Mouse (Mus musculus): Measurements from ENCODE around the gene Trappc10. TPM values are rescaled to one million over a fixed set of nuclear protein-coding genes. Genes with fewer than 3 reads are reported as not detected.

Trappc10 gene
- polyA plus RNA-seq, 1 experiment from 2014 or later = 8.3 TPM

DNA sequence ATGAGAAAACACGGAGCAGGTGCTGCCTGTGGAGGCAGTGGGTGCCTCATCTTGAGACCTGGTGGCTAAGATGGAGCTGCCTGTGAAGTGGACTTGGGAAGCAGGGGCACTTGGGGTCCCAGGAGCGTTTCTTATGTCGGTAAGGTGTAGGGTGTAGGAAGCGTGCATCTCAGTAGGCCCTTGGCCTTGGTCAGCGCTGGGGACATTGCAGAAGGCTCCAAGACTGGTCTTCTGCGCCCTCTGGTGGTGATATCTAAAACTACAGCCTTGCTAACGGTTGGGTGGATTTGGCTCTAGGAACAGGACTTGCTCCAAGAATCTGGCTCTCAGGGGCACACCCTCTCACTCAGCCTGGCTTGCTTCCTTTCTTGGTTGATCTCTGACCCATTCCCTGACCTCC lies 84.5 kb downstream of the Trappc10 start:
- no peak overlapping the region for H3K4me3 ChIP-seq (ENCODE audit: low read length)
- H3K4me2 ChIP-seq (replicated peaks; ENCODE audit: low read depth, low read length) = peak overlapping the region; percentile 48
- H3K9ac ChIP-seq (replicated peaks; ENCODE audit: low read length) = 0 out of 2 replicates have a peak overlapping the region, but pooled peaks have one; percentile 27
- H3K27me3 ChIP-seq (ENCODE audit: insufficient read depth, low read length) = no peaks in the 10 kb centered on the region
- H3K9me3 ChIP-seq (ENCODE audit: low read length) = no peaks in the 10 kb centered on the region
- WGBS = 2% methylated on average over 7 of the region's 7 CpGs
- ATAC-seq (ENCODE audit: low FRiP score, low TSS enrichment) = peak; percentile 85
- H3K4me1 ChIP-seq (ENCODE audit: insufficient read depth, low read length) = peaks cover 9% of the 10 kb centered on the region
- no peak overlapping the region for H3K27ac ChIP-seq (ENCODE audit: low read length)
- peaks cover 23% of the 10 kb centered on the region for H3K36me3 ChIP-seq (ENCODE audit: insufficient read depth, low read length)

DNA sequence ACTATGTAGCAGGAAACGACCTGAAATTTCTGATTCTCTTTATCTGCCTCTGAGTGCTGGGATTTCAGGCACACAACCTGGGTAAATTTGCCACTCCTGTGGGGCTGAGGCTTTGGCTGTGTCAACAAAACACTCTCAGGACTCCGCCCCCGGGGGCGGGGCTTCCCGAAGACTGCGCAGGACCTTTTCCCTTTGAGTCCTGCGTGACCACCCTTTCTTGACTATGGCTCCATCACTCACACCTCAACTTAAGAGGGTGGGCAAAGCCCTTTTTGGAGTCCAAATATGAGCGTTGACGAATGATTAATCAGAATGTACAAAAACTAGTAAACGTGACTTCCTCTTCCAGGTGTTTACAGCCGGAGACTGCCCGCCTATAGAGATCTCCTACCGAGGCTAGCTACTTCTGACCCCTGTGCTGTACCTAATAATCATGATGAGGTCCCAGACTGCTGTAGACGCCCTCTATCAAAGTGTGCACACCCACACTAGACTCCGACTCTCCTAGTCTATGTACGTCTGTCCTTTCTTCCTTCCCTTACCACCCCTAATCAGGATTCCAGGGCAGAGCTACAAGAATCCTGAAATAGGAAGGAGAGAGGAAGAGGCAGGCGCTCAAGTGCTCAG lies 85.1 kb downstream of the Trappc10 start:
- Histone ChIP-seq H3K27me3 (ENCODE audit: insufficient read depth, low read length) (no peaks in the 10 kb centered on the region), H3K4me1 (ENCODE audit: insufficient read depth, low read length) (peaks cover 9% of the 10 kb centered on the region), H3K9ac (replicated peaks; ENCODE audit: low read length) (0 out of 2 replicates have a peak overlapping the region, but pooled peaks have one; percentile 27), H3K36me3 (ENCODE audit: insufficient read depth, low read length) (peaks cover 18% of the 10 kb centered on the region), H3K4me3 (ENCODE audit: low read length) (peak overlapping the region; percentile 27; the same call in 1 of the 2 replicates), H3K9me3 (ENCODE audit: low read length) (no peaks in the 10 kb centered on the region), H3K27ac (ENCODE audit: low read length) (no peak overlapping the region), H3K4me2 (replicated peaks; ENCODE audit: low read depth, low read length) (peak overlapping the region; percentile 48)
- ATAC-seq (ENCODE audit: low FRiP score, low TSS enrichment) = peak; percentile 17; the same call in 1 of the 2 replicates
- WGBS = 11% methylated on average over 17 of the region's 17 CpGs

DNA sequence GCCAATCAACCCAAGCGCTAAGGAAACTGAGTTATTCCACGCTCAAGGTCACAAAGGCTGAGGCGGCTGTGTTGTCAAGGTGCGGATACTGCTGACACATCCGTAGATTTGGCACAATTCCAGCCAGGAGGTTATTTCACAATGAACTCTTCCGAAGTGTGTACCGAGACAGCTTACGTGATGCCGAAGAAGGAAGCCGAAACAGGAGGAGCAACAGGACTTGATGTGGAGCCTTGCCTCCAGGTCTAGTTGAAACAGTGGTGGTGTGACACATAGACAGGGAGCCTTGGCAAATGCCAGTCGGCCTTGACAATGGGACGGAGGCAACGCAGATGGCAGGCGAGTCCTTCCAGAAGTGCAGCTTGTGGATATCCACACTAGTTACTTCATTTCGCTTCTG lies 86.4 kb downstream of the Trappc10 start:
- H3K9me3 ChIP-seq (ENCODE audit: low read length) = no peaks in the 10 kb centered on the region
- H3K27ac ChIP-seq (ENCODE audit: low read length) = no peak overlapping the region
- peaks cover 9% of the 10 kb centered on the region for H3K4me1 ChIP-seq (ENCODE audit: insufficient read depth, low read length)
- no peaks in the 10 kb centered on the region for H3K27me3 ChIP-seq (ENCODE audit: insufficient read depth, low read length)
- no peak for ATAC-seq (ENCODE audit: low FRiP score, low TSS enrichment)
- no peak overlapping the region for H3K4me2 ChIP-seq (replicated peaks; ENCODE audit: low read depth, low read length)
- H3K4me3 ChIP-seq (ENCODE audit: low read length) = no peak overlapping the region
- no peak overlapping the region for H3K9ac ChIP-seq (replicated peaks; ENCODE audit: low read length)
- H3K36me3 ChIP-seq (ENCODE audit: insufficient read depth, low read length) = peaks cover 11% of the 10 kb centered on the region
- WGBS = 76% methylated on average over 15 of the region's 15 CpGs

DNA sequence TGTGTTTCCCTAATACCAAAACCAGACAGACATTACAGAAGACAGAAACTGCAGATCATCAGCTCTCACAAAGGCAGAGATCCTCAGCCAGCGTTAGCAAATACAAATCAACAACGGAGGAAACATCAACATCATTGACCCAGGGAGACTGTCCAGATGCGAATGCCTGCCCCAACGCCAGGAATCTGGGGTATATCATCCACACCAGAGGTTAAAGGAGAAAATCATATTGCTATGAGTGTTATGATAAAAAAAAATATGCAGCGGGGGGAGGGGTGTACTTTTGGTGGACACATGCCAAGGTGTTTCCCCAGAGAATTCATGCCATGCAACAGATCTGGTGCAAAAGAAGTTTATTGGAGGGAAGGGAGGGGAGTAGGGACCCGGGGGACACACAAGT lies 87.5 kb downstream of the Trappc10 start:
- ATAC-seq (ENCODE audit: low FRiP score, low TSS enrichment) = no peak

DNA sequence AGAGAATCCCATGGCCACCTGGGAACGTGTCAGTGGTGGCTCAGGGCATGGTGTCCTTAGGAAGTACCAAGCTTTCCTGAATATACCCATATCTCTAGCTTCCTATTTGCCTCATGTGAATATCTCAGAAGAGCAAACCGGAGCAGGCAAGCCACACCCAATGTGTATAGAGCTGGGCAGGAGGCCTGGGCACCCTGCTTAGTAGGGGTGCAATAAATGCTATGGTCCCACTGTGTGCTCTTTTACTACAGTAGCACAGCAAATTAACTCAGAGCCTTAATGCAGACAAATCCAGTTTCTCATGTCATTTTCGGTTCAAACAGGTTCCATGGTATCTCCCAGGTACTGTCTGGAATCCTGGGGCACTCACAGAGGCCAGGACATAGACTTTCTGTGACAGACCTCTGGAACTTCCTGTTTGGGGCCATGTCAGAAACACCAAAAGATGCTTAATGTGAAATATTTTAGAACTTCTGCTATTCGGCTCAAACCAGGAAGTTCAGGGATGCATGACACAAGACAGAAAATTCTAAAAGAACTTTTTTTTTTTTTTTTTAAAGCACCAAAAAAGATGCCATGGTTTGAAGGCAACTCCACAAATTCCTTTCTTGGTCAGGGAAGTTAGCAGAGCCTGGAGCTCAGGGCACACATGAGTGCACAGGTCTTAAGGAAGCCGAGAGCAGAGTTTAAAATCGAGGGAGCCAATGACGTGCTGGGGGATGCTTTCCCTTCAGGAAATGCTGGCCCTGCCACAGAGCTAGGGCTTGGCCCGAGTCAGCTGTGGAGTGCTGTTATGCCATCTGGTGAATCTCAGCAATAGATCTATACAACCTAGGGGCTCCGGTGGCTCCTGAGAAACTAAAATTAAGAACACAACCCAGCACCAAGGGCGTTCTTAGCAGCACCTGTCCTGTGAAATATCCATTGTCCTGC lies 95.3 kb downstream of the Trappc10 start:
- Histone ChIP-seq H3K4me1 (ENCODE audit: insufficient read depth, low read length) (0 out of 2 replicates have a peak, but pooled peaks cover 5% of the 10 kb centered on the region), H3K9ac (replicated peaks; ENCODE audit: low read length) (no peak overlapping the region), H3K9me3 (ENCODE audit: low read length) (no peaks in the 10 kb centered on the region), H3K27me3 (ENCODE audit: insufficient read depth, low read length) (no peaks in the 10 kb centered on the region), H3K4me3 (ENCODE audit: low read length) (no peak overlapping the region), H3K36me3 (ENCODE audit: insufficient read depth, low read length) (no peaks in the 10 kb centered on the region), H3K4me2 (replicated peaks; ENCODE audit: low read depth, low read length) (no peak overlapping the region), H3K27ac (ENCODE audit: low read length) (0 out of 2 replicates have a peak overlapping the region, but pooled peaks have one; percentile 36)
- WGBS = 50% methylated on average over 10 of the region's 10 CpGs
- 0 out of 2 replicates have a peak, but pooled peaks have one; percentile 19 for ATAC-seq (ENCODE audit: low FRiP score, low TSS enrichment)

More for the DNA sequence above, 87.5 kb downstream of the Trappc10 start:
- Histone ChIP-seq H3K4me2 (replicated peaks; ENCODE audit: low read depth, low read length) (no peak overlapping the region), H3K27ac (ENCODE audit: low read length) (no peak overlapping the region), H3K4me3 (ENCODE audit: low read length) (no peak overlapping the region), H3K9ac (replicated peaks; ENCODE audit: low read length) (no peak overlapping the region), H3K4me1 (ENCODE audit: insufficient read depth, low read length) (peaks cover 9% of the 10 kb centered on the region), H3K27me3 (ENCODE audit: insufficient read depth, low read length) (no peaks in the 10 kb centered on the region), H3K36me3 (ENCODE audit: insufficient read depth, low read length) (peaks cover 3% of the 10 kb centered on the region; the same call in 1 of the 2 replicates), H3K9me3 (ENCODE audit: low read length) (no peaks in the 10 kb centered on the region)
- 76% methylated on average over 6 of the region's 6 CpGs for WGBS

DNA sequence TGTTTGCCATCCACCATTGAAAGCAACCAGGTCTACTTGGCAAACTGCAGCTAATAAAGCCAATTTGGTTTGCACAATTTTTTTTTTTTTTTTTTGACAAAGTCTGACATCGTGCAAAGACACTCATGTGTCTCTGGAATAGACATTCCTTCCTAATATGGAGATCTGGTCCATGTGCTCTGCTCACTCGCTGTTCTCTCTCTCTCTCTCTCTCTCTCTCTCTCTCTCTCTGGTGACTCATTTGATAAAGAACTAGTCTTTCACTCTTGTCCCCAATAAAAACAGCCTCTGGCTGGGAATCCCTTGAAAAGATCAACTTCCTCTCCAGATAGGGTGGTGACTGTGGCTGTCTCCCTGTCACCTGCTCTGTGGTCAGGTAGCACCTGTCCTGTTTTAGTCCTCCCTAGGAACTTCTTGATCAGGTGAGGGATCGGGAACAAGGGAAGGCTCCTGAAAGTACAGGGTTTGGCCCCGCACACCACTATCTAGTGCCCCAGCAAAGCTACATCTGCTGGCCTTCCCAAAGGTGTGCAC lies 96.5 kb downstream of the Trappc10 start:
- no peak overlapping the region for H3K27ac ChIP-seq (ENCODE audit: low read length)
- no peaks in the 10 kb centered on the region for H3K9me3 ChIP-seq (ENCODE audit: low read length)
- ATAC-seq (ENCODE audit: low FRiP score, low TSS enrichment) = no peak
- H3K4me3 ChIP-seq (ENCODE audit: low read length) = no peak overlapping the region
- WGBS = 79% methylated on average over 4 of the region's 4 CpGs
- H3K4me1 ChIP-seq (ENCODE audit: insufficient read depth, low read length) = 0 out of 2 replicates have a peak, but pooled peaks cover 5% of the 10 kb centered on the region
- H3K27me3 ChIP-seq (ENCODE audit: insufficient read depth, low read length) = no peaks in the 10 kb centered on the region
- H3K4me2 ChIP-seq (replicated peaks; ENCODE audit: low read depth, low read length) = no peak overlapping the region
- no peaks in the 10 kb centered on the region for H3K36me3 ChIP-seq (ENCODE audit: insufficient read depth, low read length)
- no peak overlapping the region for H3K9ac ChIP-seq (replicated peaks; ENCODE audit: low read length)

DNA sequence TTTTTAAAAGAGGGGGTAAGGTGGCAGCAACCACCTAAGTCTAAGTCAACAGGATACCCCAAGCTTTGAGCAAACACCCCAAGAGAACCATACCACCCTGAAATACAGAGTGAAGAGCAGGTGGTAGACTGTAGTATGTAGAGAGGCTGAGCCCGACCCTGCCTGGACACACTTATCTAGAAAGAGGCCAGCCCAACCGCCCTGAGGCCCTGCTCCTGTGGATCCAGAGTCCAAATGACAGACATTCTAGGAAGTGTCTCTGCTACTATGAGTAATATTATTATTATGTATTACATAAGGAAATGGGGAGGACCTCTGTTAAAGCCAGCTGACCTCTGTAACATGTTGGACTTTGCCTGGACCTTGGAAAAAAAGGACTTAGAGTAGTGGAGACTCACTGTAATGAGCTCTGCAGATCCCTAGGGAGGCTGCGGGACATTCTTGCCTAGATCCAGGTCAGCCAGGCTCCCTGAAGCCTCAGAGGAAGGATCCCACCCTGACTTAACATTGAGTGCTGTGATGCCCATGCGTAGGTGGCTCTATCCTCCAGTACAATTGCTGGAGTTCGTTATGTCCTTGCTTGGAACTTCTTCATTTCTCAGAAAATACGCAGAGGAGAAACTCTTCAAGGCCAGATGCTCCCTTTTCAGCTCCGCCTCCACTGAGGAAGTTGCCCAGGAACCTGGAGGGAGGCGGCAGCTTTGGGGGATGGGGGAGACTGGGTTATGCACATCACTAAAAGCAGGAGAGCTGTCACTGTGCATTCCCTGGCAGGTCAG lies 100.5 kb downstream of the Trappc10 start:
- no peak for ATAC-seq (ENCODE audit: low FRiP score, low TSS enrichment)
- Histone ChIP-seq H3K36me3 (ENCODE audit: insufficient read depth, low read length) (no peaks in the 10 kb centered on the region), H3K9me3 (ENCODE audit: low read length) (no peaks in the 10 kb centered on the region), H3K27ac (ENCODE audit: low read length) (no peak overlapping the region), H3K4me2 (replicated peaks; ENCODE audit: low read depth, low read length) (no peak overlapping the region), H3K4me1 (ENCODE audit: insufficient read depth, low read length) (peaks cover 16% of the 10 kb centered on the region), H3K27me3 (ENCODE audit: insufficient read depth, low read length) (no peaks in the 10 kb centered on the region), H3K4me3 (ENCODE audit: low read length) (no peak overlapping the region), H3K9ac (replicated peaks; ENCODE audit: low read length) (no peak overlapping the region)
- 59% methylated on average over 8 of the region's 8 CpGs for WGBS

DNA sequence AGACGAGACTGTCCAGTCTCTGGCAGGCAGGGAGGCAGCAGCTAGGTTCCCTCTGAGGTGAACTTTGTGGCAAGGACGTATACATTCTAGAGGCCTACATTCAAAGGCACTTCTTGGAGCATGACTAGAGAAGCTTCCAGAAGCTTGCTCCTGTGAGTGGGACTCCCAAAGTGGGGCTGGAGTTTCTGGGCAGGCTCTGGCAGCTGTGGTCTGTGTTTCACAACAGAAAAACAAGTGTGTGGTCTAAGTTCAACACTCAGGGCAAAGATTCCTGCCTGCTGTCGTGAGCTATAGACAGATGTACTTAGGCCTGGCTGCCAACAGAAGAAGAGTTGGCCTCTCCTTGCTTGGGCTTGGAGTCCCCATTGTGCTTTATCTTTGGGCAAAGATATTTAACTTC lies 103.6 kb downstream of the Trappc10 start:
- Histone ChIP-seq H3K4me1 (ENCODE audit: insufficient read depth, low read length) (peaks cover 12% of the 10 kb centered on the region), H3K27me3 (ENCODE audit: insufficient read depth, low read length) (no peaks in the 10 kb centered on the region), H3K4me3 (ENCODE audit: low read length) (no peak overlapping the region), H3K9me3 (ENCODE audit: low read length) (no peaks in the 10 kb centered on the region), H3K36me3 (ENCODE audit: insufficient read depth, low read length) (no peaks in the 10 kb centered on the region), H3K4me2 (replicated peaks; ENCODE audit: low read depth, low read length) (no peak overlapping the region), H3K9ac (replicated peaks; ENCODE audit: low read length) (no peak overlapping the region), H3K27ac (ENCODE audit: low read length) (no peak overlapping the region)
- no peak for ATAC-seq (ENCODE audit: low FRiP score, low TSS enrichment)
- 87% methylated on average over 3 of the region's 3 CpGs for WGBS

DNA sequence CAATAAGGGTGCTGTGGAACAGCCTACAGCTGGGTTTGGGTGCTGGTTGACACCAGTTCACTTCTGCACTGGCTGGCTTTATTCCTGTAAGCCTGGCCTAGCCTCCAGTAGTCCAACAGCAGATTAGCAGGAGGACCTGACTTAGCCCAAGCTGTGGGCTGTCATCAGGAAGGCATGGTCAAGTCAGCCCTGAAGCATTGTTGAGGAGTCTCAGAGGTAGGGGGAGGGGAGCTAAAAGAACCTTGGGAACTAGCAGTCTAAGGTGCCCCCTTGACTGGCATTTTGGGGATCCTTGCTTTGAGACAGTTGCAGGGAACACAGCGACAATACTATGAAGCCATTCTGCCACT lies 104.2 kb downstream of the Trappc10 start:
- WGBS = 95% methylated on average over 1 of the region's 1 CpGs
- H3K27ac ChIP-seq (ENCODE audit: low read length) = peak overlapping the region; percentile 88; the same call in 1 of the 2 replicates

More for the DNA sequence above, 104.2 kb downstream of the Trappc10 start:
- H3K4me1 ChIP-seq (ENCODE audit: insufficient read depth, low read length) = peaks cover 18% of the 10 kb centered on the region
- H3K4me3 ChIP-seq (ENCODE audit: low read length) = no peak overlapping the region
- no peak overlapping the region for H3K4me2 ChIP-seq (replicated peaks; ENCODE audit: low read depth, low read length)
- no peak for ATAC-seq (ENCODE audit: low FRiP score, low TSS enrichment)
- no peaks in the 10 kb centered on the region for H3K9me3 ChIP-seq (ENCODE audit: low read length)
- H3K27me3 ChIP-seq (ENCODE audit: insufficient read depth, low read length) = no peaks in the 10 kb centered on the region
- no peak overlapping the region for H3K9ac ChIP-seq (replicated peaks; ENCODE audit: low read length)
- H3K36me3 ChIP-seq (ENCODE audit: insufficient read depth, low read length) = no peaks in the 10 kb centered on the region
